Mouse (Mus musculus): ENCODE measurements around the gene Plin3. TPM values are rescaled to one million over a fixed set of nuclear protein-coding genes. Genes with fewer than 3 reads are reported as not detected.

Plin3 gene
- polyA plus RNA-seq, 1 experiment = 40.7 TPM

DNA sequence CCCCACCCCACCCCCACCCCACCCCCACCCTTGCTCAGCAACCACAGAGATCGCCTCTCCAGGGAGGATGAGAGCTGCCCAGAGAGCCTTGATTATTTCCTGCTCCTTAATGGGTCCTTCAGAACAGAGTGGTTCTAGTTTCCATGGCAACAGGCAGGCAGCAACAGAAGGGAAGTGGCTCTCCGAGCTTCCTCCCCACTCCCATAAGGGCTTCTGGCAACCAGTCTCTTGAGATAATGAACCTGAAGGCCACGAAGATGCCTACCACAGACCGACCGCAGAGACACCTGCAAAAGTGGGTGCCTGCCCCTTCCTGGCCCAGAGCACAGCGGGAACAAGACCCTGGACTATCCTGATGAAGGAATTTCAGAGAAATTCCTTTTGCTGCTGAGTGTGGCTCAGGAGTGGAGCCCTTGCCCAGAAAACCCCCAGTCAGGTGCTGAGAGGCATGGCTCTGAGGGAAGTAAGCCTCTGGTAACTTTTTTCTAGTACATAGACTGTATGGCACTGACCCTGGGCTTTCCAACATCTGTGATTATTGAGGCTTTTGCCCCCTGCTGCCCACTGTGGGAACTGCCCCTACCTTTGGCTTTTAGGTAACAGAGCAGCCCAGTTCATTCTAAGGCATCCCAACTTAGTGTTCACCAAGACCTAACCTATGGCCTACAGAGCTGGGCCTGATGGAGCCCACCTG, 41.4 kb downstream of the Plin3 start:
- DNase-seq (ENCODE audit: low read depth) = no peak

DNA sequence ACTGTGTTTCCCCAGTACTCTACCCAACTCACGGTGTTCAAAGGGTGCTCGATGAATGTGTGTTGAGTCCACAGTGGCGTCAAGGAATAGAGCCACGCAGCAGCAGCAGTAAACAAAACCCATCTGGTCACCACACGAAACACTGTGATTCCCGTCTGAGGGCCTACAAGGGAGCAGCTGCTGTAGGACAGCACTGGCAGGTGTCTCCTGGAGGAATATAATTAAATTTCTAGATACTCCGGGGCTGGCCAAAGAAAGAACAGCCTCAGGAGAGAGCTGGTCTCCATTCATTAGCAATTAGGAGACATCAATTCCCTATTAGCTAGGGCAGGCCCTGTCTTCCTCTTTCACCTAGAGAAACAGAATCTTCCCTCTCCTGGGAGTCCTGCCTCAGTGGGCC, 47.1 kb downstream of the Plin3 start:
- DNase-seq (ENCODE audit: low read depth) = no peak

DNA sequence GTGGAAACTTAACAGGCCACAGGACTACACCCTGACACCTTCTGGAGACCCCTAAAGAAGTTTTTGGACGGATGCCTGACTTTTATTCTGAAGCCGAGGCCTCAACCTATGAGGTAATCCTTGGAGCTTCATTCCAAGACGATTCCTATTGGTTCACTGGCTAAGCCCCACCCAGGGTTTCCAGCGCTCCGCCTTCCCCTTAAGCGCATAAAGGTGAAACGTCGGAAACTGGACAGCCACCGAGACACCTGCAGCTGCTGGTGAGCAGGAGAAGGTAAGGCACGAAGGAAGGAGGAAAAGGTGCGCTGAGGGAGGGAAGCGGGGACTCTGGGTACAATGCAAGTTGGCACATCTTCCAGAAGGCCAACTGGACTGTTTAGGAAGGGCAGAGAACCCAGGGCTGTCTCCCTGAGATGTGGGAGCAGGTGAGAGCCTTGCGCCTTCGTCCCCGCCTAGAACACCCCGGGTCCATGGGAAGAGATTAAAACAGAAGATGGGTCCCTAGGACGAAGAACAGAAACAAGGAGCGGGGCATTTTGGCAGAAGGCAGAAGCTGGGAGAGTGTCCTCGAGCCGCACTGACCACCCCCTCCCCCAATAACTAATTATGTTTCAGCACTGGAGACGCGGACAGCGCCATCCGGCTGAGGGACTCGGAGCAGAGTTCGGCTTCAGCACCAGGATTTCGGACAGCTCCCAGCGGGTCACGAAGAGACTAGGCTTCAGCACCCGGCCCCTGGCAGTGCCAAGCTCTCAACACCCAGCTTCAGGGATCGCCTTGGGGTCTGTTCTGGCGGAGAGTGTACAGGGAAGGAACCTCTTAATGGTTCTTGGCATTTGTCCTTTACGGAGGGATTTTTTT, 50.9 kb downstream of the Plin3 start:
- no peak for DNase-seq (ENCODE audit: low read depth)

DNA sequence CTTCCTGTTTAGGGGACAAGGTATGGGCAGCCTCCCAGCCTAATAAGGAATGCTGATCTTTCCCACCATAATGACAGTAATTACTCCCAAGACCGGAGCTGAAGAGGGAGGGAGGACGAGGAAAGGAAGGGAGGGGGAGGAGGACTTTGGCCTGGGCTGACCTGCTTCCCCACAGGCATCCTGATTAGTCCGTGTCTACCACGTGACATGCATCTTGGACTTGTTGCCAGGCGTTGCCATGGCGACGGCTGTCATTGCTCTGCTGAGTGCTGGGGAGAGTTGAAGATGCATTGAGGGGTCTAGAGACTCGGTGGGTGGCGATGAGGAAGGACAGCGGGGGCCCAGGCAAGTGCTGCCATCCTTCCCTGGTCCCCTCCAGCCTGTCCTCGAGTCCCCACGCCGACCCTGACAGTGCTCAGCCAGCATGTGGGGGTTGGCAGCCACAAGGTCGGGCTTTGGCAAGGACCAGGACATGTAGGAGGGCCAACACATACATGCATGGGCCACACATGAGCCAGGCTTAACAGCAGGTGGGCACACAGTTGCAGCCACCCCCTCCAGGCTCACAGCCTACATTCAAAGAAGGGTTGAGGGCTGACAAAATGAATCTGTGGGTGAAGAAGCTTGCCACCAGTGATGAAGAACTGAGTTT, 58.7 kb downstream of the Plin3 start:
- no peak for DNase-seq (ENCODE audit: low read depth)

DNA sequence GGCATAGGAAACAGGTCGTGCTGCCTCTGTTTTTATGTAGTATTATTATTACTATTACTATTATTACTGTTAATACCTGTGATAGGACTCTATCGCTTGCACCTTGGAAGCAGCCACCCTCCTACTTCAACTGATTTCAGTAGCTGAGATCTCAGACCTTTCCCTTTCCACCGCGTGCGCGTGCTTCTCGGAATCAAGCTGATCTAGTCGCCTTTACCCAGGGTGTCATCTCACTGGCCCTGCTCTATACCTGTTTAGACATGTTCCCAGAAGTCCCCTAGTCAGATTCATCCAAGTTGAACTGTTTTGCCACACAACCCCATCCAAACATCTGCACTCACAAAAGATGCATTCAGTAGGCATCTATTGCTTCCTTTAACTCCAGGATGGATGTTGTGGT, 59.3 kb downstream of the Plin3 start:
- DNase-seq (ENCODE audit: low read depth) = no peak

DNA sequence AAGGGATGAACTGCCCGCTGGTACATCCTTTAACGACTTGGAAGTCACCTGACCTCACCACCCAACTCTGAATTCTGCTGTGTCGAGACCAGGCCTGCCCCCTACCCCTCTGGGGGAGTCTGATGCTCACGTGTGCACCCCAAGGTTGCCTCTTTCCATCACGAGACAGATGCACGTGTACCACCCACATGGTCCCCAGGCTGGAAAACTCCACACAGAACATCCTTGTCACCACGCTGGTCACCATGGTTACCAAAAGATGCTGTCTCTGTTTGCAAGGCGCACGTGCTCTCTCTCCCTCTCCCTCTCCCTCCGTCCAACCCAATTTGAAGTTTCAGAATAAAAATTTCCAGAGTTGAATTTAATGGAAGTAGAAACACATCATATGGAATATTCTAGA, 62.7 kb downstream of the Plin3 start:
- DNase-seq (ENCODE audit: low read depth) = no peak

Other genes starting within 250 kb of the Plin3 start
- gene Ubxn6, start 217.8 kb downstream of the Plin3 start, polyA plus RNA-seq (2012; rRNA removed) = 100 and 112 TPM in 2 replicates
- gene Hdgfl2, start 213.2 kb downstream of the Plin3 start, polyA plus RNA-seq (2012; rRNA removed) = 41.4 and 45.4 TPM in 2 replicates
- gene Plin4, start 183.1 kb downstream of the Plin3 start, polyA plus RNA-seq (2012; rRNA removed) = 600 and 937 TPM in 2 replicates
- 15.6 and 21.5 TPM in 2 replicates for gene Plin5, start 175.3 kb downstream of the Plin3 start, polyA plus RNA-seq (2012; rRNA removed)
- gene Lrg1, start 170.9 kb downstream of the Plin3 start, polyA plus RNA-seq (2012; rRNA removed) = 306 and 347 TPM in 2 replicates
- gene Sema6b, start 152.5 kb downstream of the Plin3 start, polyA plus RNA-seq (2012; rRNA removed) = 9.9 and 10.9 TPM in 2 replicates
- 3.6 and 4.3 TPM in 2 replicates for gene Tnfaip8l1, start 130.4 kb downstream of the Plin3 start, polyA plus RNA-seq (2012; rRNA removed)
- gene Mydgf, start 109.0 kb downstream of the Plin3 start, polyA plus RNA-seq (2012; rRNA removed) = 88.2 and 96.4 TPM in 2 replicates
- 34.1 and 36.9 TPM in 2 replicates for gene Dpp9, start 74.0 kb downstream of the Plin3 start, polyA plus RNA-seq (2012; rRNA removed)
- gene Fem1a, start 36.1 kb downstream of the Plin3 start, polyA plus RNA-seq (2012; rRNA removed) = 26.8 and 27.7 TPM in 2 replicates
- 22.9 and 23.8 TPM in 2 replicates for gene Ticam1, start 16.1 kb downstream of the Plin3 start, polyA plus RNA-seq (2012; rRNA removed)
- gene Arrdc5, start 7.4 kb upstream of the Plin3 start, polyA plus RNA-seq (2012; rRNA removed) = 0.36 and 0.82 TPM in 2 replicates
- gene Uhrf1, start 10.4 kb upstream of the Plin3 start, polyA plus RNA-seq (2012; rRNA removed) = 4.8 and 8.0 TPM in 2 replicates
- 50.5 and 51.0 TPM in 2 replicates for gene Kdm4b, start 33.2 kb upstream of the Plin3 start, polyA plus RNA-seq (2012; rRNA removed)
- 101 and 153 TPM in 2 replicates for gene Ptprs, start 183.6 kb upstream of the Plin3 start, polyA plus RNA-seq (2012; rRNA removed)
- 6.7 and 9.8 TPM in 2 replicates for gene Znrf4, start 219.6 kb upstream of the Plin3 start, polyA plus RNA-seq (2012; rRNA removed)